Mouse (Mus musculus): Measurements from ENCODE around the gene Cand2. TPM values are rescaled to one million over a fixed set of nuclear protein-coding genes. Genes with fewer than 3 reads are reported as not detected.

The Cand2 gene
- polyA plus RNA-seq, 2 experiments: 1.7 to 2.4 TPM

DNA sequence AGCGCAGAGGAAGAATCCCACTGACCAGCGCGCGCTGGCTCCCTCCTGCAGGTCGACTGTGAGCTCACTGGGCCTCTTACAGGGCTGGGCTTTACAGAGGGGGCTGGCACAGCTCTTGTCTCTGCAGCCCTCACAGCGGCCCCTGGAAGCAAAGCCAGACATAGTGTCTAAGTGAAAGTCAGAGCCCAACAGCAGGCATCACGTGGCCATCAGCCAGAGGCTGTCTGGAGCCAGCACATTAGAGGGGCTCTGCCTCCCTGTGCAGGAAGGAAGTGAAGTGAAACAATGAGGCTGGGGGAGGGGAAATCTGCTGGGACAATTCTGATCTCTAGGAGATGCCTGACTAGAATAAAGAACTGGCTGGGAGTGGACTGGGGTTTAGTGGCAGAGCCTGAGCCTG lies 10.2 kb upstream of the Cand2 start:
- no peak for TF ChIP-seq CTCF (IDR thresholded peaks at IDR 0.05; ENCODE audit: low read depth)
- TF ChIP-seq EP300 (IDR thresholded peaks at IDR 0.05; ENCODE audit: low read depth): no peak
- Histone ChIP-seq H3K9me3 (ENCODE audit: control insufficient read depth, low read length) (no peaks in the 10 kb centered on the region), H3K4me3 (ENCODE audit: insufficient read depth in 1 of 2, low read depth in 2 of 2, low read length in 2 of 2) (no peak overlapping the region), H3K27ac (no peak overlapping the region), H3K36me3 (replicated peaks; ENCODE audit: control insufficient read depth, insufficient read depth, low read depth) (no peaks in the 10 kb centered on the region), H3K9ac (replicated peaks) (no peak overlapping the region; the same call in 1 of the 2 replicates), H3K4me1 (replicated peaks; ENCODE audit: control insufficient read depth in 2 of 2, insufficient read depth in 2 of 2, low read length in 1 of 2) (peaks cover 17 to 30% of the 10 kb centered on the region in 2 experiments), H3K27me3 (ENCODE audit: control insufficient read depth, insufficient read depth, low read length) (no peaks in the 10 kb centered on the region), H3K4me2 (ENCODE audit: low read depth) (peak overlapping the region; percentile 14)
- 6% methylated on average over 7 of the region's 7 CpGs for whole genome bisulfite sequencing (ENCODE audit: insufficient replicate concordance)
- ATAC-seq (ENCODE audit: insufficient read depth): peak; percentile 42
- no peak for DNase-seq (ENCODE audit: low read depth in 3 of 3, low spot score in 3 of 3)

- no peak overlapping the region for H3K4me2 ChIP-seq (ENCODE audit: low read depth)
- H3K27me3 ChIP-seq (ENCODE audit: control insufficient read depth, insufficient read depth, low read length): no peaks in the 10 kb centered on the region
- no peaks in the 10 kb centered on the region for H3K36me3 ChIP-seq (replicated peaks; ENCODE audit: control insufficient read depth, insufficient read depth, low read depth)
- TF ChIP-seq CTCF (IDR thresholded peaks at IDR 0.05; ENCODE audit: low read depth): no peak
- no peak for TF ChIP-seq EP300 (IDR thresholded peaks at IDR 0.05; ENCODE audit: low read depth)
- H3K9ac ChIP-seq (replicated peaks): no peak overlapping the region
- no peak overlapping the region for H3K4me3 ChIP-seq (ENCODE audit: insufficient read depth in 1 of 2, low read depth in 2 of 2, low read length in 2 of 2)
- no peak for DNase-seq (ENCODE audit: low read depth in 3 of 3, low spot score in 3 of 3)
- no peak for ATAC-seq (ENCODE audit: insufficient read depth)
- 16% methylated on average over 9 of the region's 9 CpGs for WGBS (ENCODE audit: insufficient replicate concordance)
- peaks cover 4 to 18% of the 10 kb centered on the region in 2 experiments for H3K4me1 ChIP-seq (replicated peaks; ENCODE audit: control insufficient read depth in 2 of 2, insufficient read depth in 2 of 2, low read length in 1 of 2)
- no peak overlapping the region for H3K27ac ChIP-seq
- no peaks in the 10 kb centered on the region for H3K9me3 ChIP-seq (ENCODE audit: control insufficient read depth, low read length)
Measured at GRCm38 (mm10) chr6:115767357-115767756, 7.0 kb upstream of the Cand2 start.

GRCm38 (mm10) chr6:115768207-115768606 lies 6.1 kb upstream of the Cand2 start:
- WGBS (ENCODE audit: insufficient replicate concordance): 17% methylated on average over 4 of the region's 4 CpGs
- Histone ChIP-seq H3K27ac (no peak overlapping the region), H3K4me1 (replicated peaks; ENCODE audit: control insufficient read depth in 2 of 2, insufficient read depth in 2 of 2, low read length in 1 of 2) (peaks cover 0 to 12% of the 10 kb centered on the region in 2 experiments; a peak in 3 of 4 replicates), H3K4me2 (ENCODE audit: low read depth) (no peak overlapping the region), H3K9ac (replicated peaks) (no peak overlapping the region), H3K9me3 (ENCODE audit: control insufficient read depth, low read length) (no peaks in the 10 kb centered on the region), H3K27me3 (ENCODE audit: control insufficient read depth, insufficient read depth, low read length) (no peaks in the 10 kb centered on the region), H3K36me3 (replicated peaks; ENCODE audit: control insufficient read depth, insufficient read depth, low read depth) (no peaks in the 10 kb centered on the region), H3K4me3 (ENCODE audit: insufficient read depth in 1 of 2, low read depth in 2 of 2, low read length in 2 of 2) (no peak overlapping the region)
- TF ChIP-seq CTCF (IDR thresholded peaks at IDR 0.05; ENCODE audit: low read depth) (no peak), EP300 (IDR thresholded peaks at IDR 0.05; ENCODE audit: low read depth) (no peak)
- DNase-seq (ENCODE audit: low read depth in 3 of 3, low spot score in 3 of 3): no peak
- ATAC-seq (ENCODE audit: insufficient read depth): peak; percentile 61; the same call in 1 of the 2 replicates

DNA sequence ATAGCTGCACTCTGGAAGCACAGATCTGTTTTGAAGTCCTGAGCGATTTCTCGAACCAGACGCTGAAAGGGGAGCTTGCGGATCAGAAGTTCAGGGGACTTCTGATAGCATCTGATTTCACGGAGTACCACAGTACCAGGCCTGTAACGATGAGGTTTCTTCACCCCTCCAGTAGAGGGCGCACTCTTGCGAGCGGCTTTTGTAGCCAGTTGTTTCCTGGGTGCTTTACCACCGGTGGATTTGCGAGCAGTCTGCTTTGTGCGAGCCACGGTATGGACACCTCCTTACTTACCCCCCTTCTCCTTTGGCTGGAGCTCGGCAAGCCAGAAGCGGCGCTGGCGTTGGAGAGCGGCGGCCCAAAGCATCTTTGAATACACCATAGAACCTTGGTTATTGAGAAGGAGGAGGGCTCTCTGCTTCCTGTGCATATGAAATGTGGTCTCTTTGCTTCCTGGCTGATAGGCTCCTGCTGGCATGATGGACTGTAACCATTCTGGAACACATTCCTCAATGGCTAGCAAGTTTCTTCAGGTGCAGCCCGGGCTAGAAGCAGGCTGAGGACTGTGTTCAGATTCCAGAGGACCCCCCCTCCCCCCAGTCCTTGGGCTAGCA lies 4.2 kb upstream of the Cand2 start:
- Histone ChIP-seq H3K4me2 (ENCODE audit: low read depth) (no peak overlapping the region), H3K4me1 (replicated peaks; ENCODE audit: control insufficient read depth in 2 of 2, insufficient read depth in 2 of 2, low read length in 1 of 2) (peaks cover 3 to 13% of the 10 kb centered on the region in 2 experiments; a peak in 3 of 4 replicates), H3K9me3 (ENCODE audit: control insufficient read depth, low read length) (no peaks in the 10 kb centered on the region), H3K9ac (replicated peaks) (no peak overlapping the region), H3K27me3 (ENCODE audit: control insufficient read depth, insufficient read depth, low read length) (no peaks in the 10 kb centered on the region), H3K4me3 (ENCODE audit: insufficient read depth in 1 of 2, low read depth in 2 of 2, low read length in 2 of 2) (no peak overlapping the region), H3K27ac (no peak overlapping the region), H3K36me3 (replicated peaks; ENCODE audit: control insufficient read depth, insufficient read depth, low read depth) (no peaks in the 10 kb centered on the region)
- no peak for DNase-seq (ENCODE audit: low read depth in 3 of 3, low spot score in 3 of 3)
- TF ChIP-seq EP300 (IDR thresholded peaks at IDR 0.05; ENCODE audit: low read depth) (no peak), CTCF (IDR thresholded peaks at IDR 0.05; ENCODE audit: low read depth) (peak; percentile 68)
- WGBS (ENCODE audit: insufficient replicate concordance): 61% methylated on average over 20 of the region's 20 CpGs
- ATAC-seq (ENCODE audit: insufficient read depth): no peak

GRCm38 (mm10) chr6:115770852-115771251 lies 3.5 kb upstream of the Cand2 start:
- 55% methylated on average over 4 of the region's 4 CpGs for WGBS (ENCODE audit: insufficient replicate concordance)
- no peak overlapping the region for H3K9ac ChIP-seq (replicated peaks)
- ATAC-seq (ENCODE audit: insufficient read depth): no peak
- TF ChIP-seq EP300 (IDR thresholded peaks at IDR 0.05; ENCODE audit: low read depth) (no peak), CTCF (IDR thresholded peaks at IDR 0.05; ENCODE audit: low read depth) (no peak)
- peaks cover 3 to 19% of the 10 kb centered on the region in 2 experiments; a peak in 3 of 4 replicates for H3K4me1 ChIP-seq (replicated peaks; ENCODE audit: control insufficient read depth in 2 of 2, insufficient read depth in 2 of 2, low read length in 1 of 2)
- no peak for DNase-seq (ENCODE audit: low read depth in 3 of 3, low spot score in 3 of 3)
- H3K9me3 ChIP-seq (ENCODE audit: control insufficient read depth, low read length): no peaks in the 10 kb centered on the region
- H3K27me3 ChIP-seq (ENCODE audit: control insufficient read depth, insufficient read depth, low read length): no peaks in the 10 kb centered on the region
- no peak overlapping the region for H3K4me2 ChIP-seq (ENCODE audit: low read depth)
- no peak overlapping the region for H3K27ac ChIP-seq
- no peaks in the 10 kb centered on the region for H3K36me3 ChIP-seq (replicated peaks; ENCODE audit: control insufficient read depth, insufficient read depth, low read depth)
- no peak overlapping the region for H3K4me3 ChIP-seq (ENCODE audit: insufficient read depth in 1 of 2, low read depth in 2 of 2, low read length in 2 of 2)
